Mouse (Mus musculus): ENCODE results near the gene Lix1. TPM values are rescaled to one million over a fixed set of nuclear protein-coding genes. Genes with fewer than 3 reads are reported as not detected.

Lix1 gene
- polyA plus RNA-seq, 1 experiment, result not detected

DNA sequence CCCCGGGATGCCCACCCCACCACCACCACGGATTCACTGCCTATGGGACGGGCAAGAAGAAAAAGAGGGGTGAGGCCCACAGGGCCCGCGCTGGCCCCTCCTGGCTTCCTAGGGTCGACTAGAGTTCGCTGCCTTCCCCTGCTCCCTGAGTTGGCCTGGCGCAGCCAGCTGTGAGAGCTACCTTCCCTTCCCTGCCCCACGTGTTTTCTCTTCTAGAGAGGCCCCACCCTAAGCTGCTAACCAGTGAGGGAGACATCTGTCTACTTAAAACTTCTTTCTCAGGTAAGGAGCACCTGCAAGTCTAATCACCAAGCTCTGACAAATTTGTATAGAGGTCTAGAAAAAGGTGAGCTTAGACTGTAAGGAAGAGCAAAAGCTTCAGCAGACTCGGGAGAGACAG is 104.2 kb downstream of the Lix1 start:
- no peaks in the 10 kb centered on the region for H3K4me1 ChIP-seq (ENCODE audit: control insufficient read depth)
- H3K36me3 ChIP-seq (ENCODE audit: control insufficient read depth), result no peaks in the 10 kb centered on the region
- H3K27me3 ChIP-seq (ENCODE audit: control insufficient read depth), result no peaks in the 10 kb centered on the region
- TF ChIP-seq TAL1 (IDR thresholded peaks at IDR 0.05; ENCODE audit: low read length), result no peak
- no peak for TF ChIP-seq GATA1 (IDR thresholded peaks at IDR 0.05; ENCODE audit: low read length)
- no peak overlapping the region for H3K4me3 ChIP-seq (replicated peaks)
- H3K9me3 ChIP-seq (ENCODE audit: control insufficient read depth, low read length), result peaks cover 6% of the 10 kb centered on the region

Other genes starting within 250 kb of the Lix1 start
- 0.05 and 0.13 TPM in 2 replicates for gene Riok2, start 28.4 kb upstream of the Lix1 start, polyA plus RNA-seq (2012)
- gene Lnpep, start 222.4 kb downstream of the Lix1 start, polyA plus RNA-seq (2012), result 0.05 and 0.07 TPM in 2 replicates